Mouse (Mus musculus): ENCODE results near the gene Flnb.
A peak's percentile ranks its signal among the peaks of the same experiment; 100 is the strongest.

Flnb gene

GRCm38 (mm10) chr14:7944349-7945039 is 126.7 kb downstream of the Flnb start:
- peak; percentile 81 for DNase-seq (ENCODE audit: low read depth)

- peak; percentile 54 for DNase-seq (ENCODE audit: low read depth)
Measured at GRCm38 (mm10) chr14:7945261-7945660, 127.5 kb downstream of the Flnb start.

GRCm38 (mm10) chr14:7951234-7951633 is 133.5 kb downstream of the Flnb start:
- no peak for DNase-seq (ENCODE audit: low read depth)

- no peak for DNase-seq (ENCODE audit: low read depth)
Measured at GRCm38 (mm10) chr14:7952610-7953254, 135.0 kb downstream of the Flnb start.

- DNase-seq (ENCODE audit: low read depth), result no peak
Measured at GRCm38 (mm10) chr14:7954071-7954471, 136.3 kb downstream of the Flnb start.

GRCm38 (mm10) chr14:7956427-7956826 is 138.7 kb downstream of the Flnb start:
- no peak for DNase-seq (ENCODE audit: low read depth)

- DNase-seq (ENCODE audit: low read depth), result no peak
Measured at GRCm38 (mm10) chr14:7957049-7957448, 139.3 kb downstream of the Flnb start, which contains the start of gene Gm45521. TSS of gene Gm45521 (plus strand) at chr14:7957288.

GRCm38 (mm10) chr14:7960616-7961015 is 142.9 kb downstream of the Flnb start:
- DNase-seq (ENCODE audit: low read depth), result peak; percentile 53

- DNase-seq (ENCODE audit: low read depth), result peak; percentile 85
Measured at GRCm38 (mm10) chr14:7961714-7962113, 144.0 kb downstream of the Flnb start.

GRCm38 (mm10) chr14:7962626-7963025 is 144.9 kb downstream of the Flnb start:
- no peak for DNase-seq (ENCODE audit: low read depth)

- peak; percentile 29 for DNase-seq (ENCODE audit: low read depth)
Measured at GRCm38 (mm10) chr14:7963160-7963559, 145.4 kb downstream of the Flnb start.

GRCm38 (mm10) chr14:7964219-7964889 is 146.6 kb downstream of the Flnb start:
- DNase-seq (ENCODE audit: low read depth), result peak; percentile 85

- no peak for DNase-seq (ENCODE audit: low read depth)
Measured at GRCm38 (mm10) chr14:7971889-7972493, 154.2 kb downstream of the Flnb start.

GRCm38 (mm10) chr14:7974643-7975042 is 156.9 kb downstream of the Flnb start:
- DNase-seq (ENCODE audit: low read depth), result no peak

- no peak for DNase-seq (ENCODE audit: low read depth)
Measured at GRCm38 (mm10) chr14:7975177-7975576, 157.4 kb downstream of the Flnb start.

- DNase-seq (ENCODE audit: low read depth), result peak; percentile 74
Measured at GRCm38 (mm10) chr14:7977471-7977870, 159.7 kb downstream of the Flnb start.

- DNase-seq (ENCODE audit: low read depth), result peak; percentile 23
Measured at GRCm38 (mm10) chr14:7978183-7978582, 160.4 kb downstream of the Flnb start.

GRCm38 (mm10) chr14:7981226-7981625 is 163.5 kb downstream of the Flnb start:
- DNase-seq (ENCODE audit: low read depth), result no peak

- no peak for DNase-seq (ENCODE audit: low read depth)
Measured at GRCm38 (mm10) chr14:7986913-7987312, 169.2 kb downstream of the Flnb start.

GRCm38 (mm10) chr14:7989371-7989770 is 171.6 kb downstream of the Flnb start:
- no peak for DNase-seq (ENCODE audit: low read depth)

- DNase-seq (ENCODE audit: low read depth), result no peak
Measured at GRCm38 (mm10) chr14:7989961-7990360, 172.2 kb downstream of the Flnb start.

- peak; percentile 66 for DNase-seq (ENCODE audit: low read depth)
Measured at GRCm38 (mm10) chr14:7991108-7991776, 173.5 kb downstream of the Flnb start.
